Mouse (Mus musculus) liver, embryonic 13.5 days (tissue): ENCODE measurements at regions not wholly inside any gene's neighbourhood (a gene's known extent, or its start where the extent isn't known, plus 50 kb on each side); places are given as distances from the start of the nearest gene placed in this dataset.

Experiments
- ATAC-seq: fragments of 200-750 bp; cut with Nextera tagmentation; 2 replicates; pipeline ENCODE4 v1.8.0; 2017; ENCODE audit warnings: low read depth, mild to moderate bottlenecking, moderate number of reproducible peaks, moderate library complexity
- DNase-seq: peaks from one replicate; pipeline ENCODE4 v3.0.0; 2022
- H3K27ac ChIP-seq: fragments of 300-500 bp; sonication (generic); 2 replicates; pipeline ENCODE4 v1.5.1; 2015; ENCODE audit warnings: moderate library complexity, mild to moderate bottlenecking, inconsistent platforms
- H3K27me3 ChIP-seq: fragments of 300-500 bp; sonication (generic); 2 replicates; pipeline ENCODE4 v1.6.1; 2015; ENCODE audit warnings: mild to moderate bottlenecking, inconsistent platforms
- H3K36me3 ChIP-seq: fragments of 300-500 bp; sonication (generic); 2 replicates; pipeline ENCODE4 v1.6.1; 2015; ENCODE audit warnings: mild to moderate bottlenecking, inconsistent platforms
- H3K4me1 ChIP-seq: fragments of 300-500 bp; sonication (generic); replicated peaks from 2 replicates; pipeline ENCODE4 v1.6.1; 2015; ENCODE audit warnings: inconsistent platforms
- H3K4me2 ChIP-seq: fragments of 300-500 bp; sonication (generic); 2 replicates; pipeline ENCODE4 v1.6.1; 2015; ENCODE audit warnings: inconsistent platforms, mild to moderate bottlenecking, moderate library complexity
- H3K4me3 ChIP-seq: fragments of 300-500 bp; sonication (generic); replicated peaks from 2 replicates; pipeline ENCODE4 v1.5.1; 2015; ENCODE audit warnings: mild to moderate bottlenecking, inconsistent platforms
- H3K9ac ChIP-seq: fragments of 300-500 bp; sonication (generic); 2 replicates; pipeline ENCODE4 v1.6.1; 2015; ENCODE audit warnings: mild to moderate bottlenecking, inconsistent platforms
- H3K9me3 ChIP-seq: fragments of 300-500 bp; sonication (generic); replicated peaks from 2 replicates; pipeline ENCODE4 v1.6.1; 2016; ENCODE audit warnings: inconsistent platforms
- WGBS: fragments of 180-500 bp; shearing (Covaris S2); methylation state at CpG from one replicate; pipeline ENCODE4 v1.1.7; 2015; ENCODE audit not compliant: insufficient replicate concordance; 5-methylcytosine and 5-hydroxymethylcytosine counted together

GRCm38 (mm10) chr8:115403601-115404000 lies 304.0 kb downstream of the Maf start:
- DNase-seq (no peak), ATAC-seq (no peak)
- Histone ChIP-seq H3K4me3 (no peak overlapping the region), H3K4me1 (no peaks in the 10 kb centered on the region), H3K36me3 (no peaks in the 10 kb centered on the region), H3K9me3 (no peaks in the 10 kb centered on the region), H3K4me2 (no peak overlapping the region), H3K9ac (no peak overlapping the region), H3K27me3 (no peaks in the 10 kb centered on the region), H3K27ac (no peak overlapping the region)
- WGBS: 58% methylated on average over 4 of the region's 4 CpGs

GRCm38 (mm10) chr8:115402471-115403197 lies 305.0 kb downstream of the Maf start:
- DNase-seq: no peak

More at GRCm38 (mm10) chr8:115402471-115403197, 305.0 kb downstream of the Maf start:
- Histone ChIP-seq H3K9me3 (no peaks in the 10 kb centered on the region), H3K4me1 (no peaks in the 10 kb centered on the region), H3K9ac (no peak overlapping the region), H3K27ac (no peak overlapping the region), H3K27me3 (no peaks in the 10 kb centered on the region), H3K4me3 (no peak overlapping the region), H3K36me3 (no peaks in the 10 kb centered on the region), H3K4me2 (no peak overlapping the region)
- WGBS: 57% methylated on average over 10 of the region's 10 CpGs
- ATAC-seq: no peak
